Mouse (Mus musculus) MEL (cell line): ENCODE data around the gene Glp2r.

Experiments used
- CTCF ChIP-seq, 3 experiments: IDR thresholded peaks in 2 of 3; conservative IDR thresholded peaks in 1 of 3; 2 replicates each; pipeline ENCODE4 v1.5.1; 2011 to 2012; ENCODE audit warnings: low read length in 3 of 3, low read depth in 2 of 3, mild to moderate bottlenecking in 2 of 3, improper control_type of control experiment in 1 of 3, inconsistent platforms in 1 of 3, mixed read lengths in 1 of 3, moderate library complexity in 1 of 3; ENCODE audit not compliant: control insufficient read depth in 1 of 3, insufficient read depth in 1 of 3, poor library complexity in 1 of 3, severe bottlenecking in 1 of 3
- E2F4 ChIP-seq: IDR thresholded peaks from 2 replicates; pipeline ENCODE4 v1.6.1; 2011; ENCODE audit warnings: low read depth, low read length, improper control_type of control experiment, borderline replicate concordance
- MYC ChIP-seq: IDR thresholded peaks from 2 replicates; pipeline ENCODE4 v1.6.1; 2011; ENCODE audit warnings: low read depth, mild to moderate bottlenecking, low read length, improper control_type of control experiment, moderate library complexity
- POLR2A ChIP-seq, 2 experiments: IDR thresholded peaks; 2 replicates each; pipeline ENCODE4 v1.6.1; 2011 to 2012; ENCODE audit warnings: low read length in 2 of 2, mild to moderate bottlenecking in 2 of 2, control low read depth in 1 of 2, improper control_type of control experiment in 1 of 2, low read depth in 1 of 2, moderate library complexity in 1 of 2; ENCODE audit not compliant: control insufficient read depth in 1 of 2, insufficient read depth in 1 of 2, poor library complexity in 1 of 2
- POLR2AphosphoS2 ChIP-seq: IDR thresholded peaks from 2 replicates; pipeline ENCODE4 v1.6.1; 2011; ENCODE audit warnings: low read length, improper control_type of control experiment
- TAL1 ChIP-seq: IDR thresholded peaks from 2 replicates; pipeline ENCODE4 v1.6.1; 2012; ENCODE audit warnings: mild to moderate bottlenecking, inconsistent platforms, low read length, moderate library complexity, mixed read lengths
- TBP ChIP-seq: IDR thresholded peaks from 2 replicates; pipeline ENCODE4 v1.8.0; 2011; ENCODE audit warnings: low read depth, low read length, improper control_type of control experiment
- ZNF384 ChIP-seq: IDR thresholded peaks from 2 replicates; pipeline ENCODE4 v1.6.1; 2012; ENCODE audit warnings: low read depth, mild to moderate bottlenecking, inconsistent platforms, low read length, improper control_type of control experiment

GRCm38 (mm10) chr11:67643465-67643864, 127.5 kb downstream of the Glp2r start:
- no peak for TF ChIP-seq ZNF384
- no peak for TF ChIP-seq CTCF (IDR thresholded peaks at IDR 0.05 in 2 of 3, conservative IDR thresholded peaks at IDR 0.05 in 1 of 3; ENCODE audit: control insufficient read depth in 1 of 3, insufficient read depth in 1 of 3, low read depth in 2 of 3, low read length in 3 of 3, poor library complexity in 1 of 3, severe bottlenecking in 1 of 3)
- TF ChIP-seq TBP = no peak
- no peak for TF ChIP-seq E2F4
- no peak for TF ChIP-seq MYC
- no peak for TF ChIP-seq POLR2A (IDR thresholded peaks at IDR 0.05; ENCODE audit: control insufficient read depth in 1 of 2, insufficient read depth in 1 of 2, low read depth in 1 of 2, low read length in 2 of 2, poor library complexity in 1 of 2)
- no peak for TF ChIP-seq POLR2AphosphoS2
- TF ChIP-seq TAL1 = no peak
